Mouse (Mus musculus) embryonic facial prominence, embryonic 12.5 days (tissue): ENCODE results near the gene Shq1. TPM values are rescaled to one million over a fixed set of nuclear protein-coding genes. Genes with fewer than 3 reads are reported as not detected.
A peak's percentile ranks its signal among the peaks of the same experiment; 100 is the strongest.

Experiments
- ATAC-seq: fragments of 200-750 bp; cut with Nextera tagmentation; 2 replicates; pipeline ENCODE4 v1.8.0; 2017; ENCODE audit not compliant: insufficient number of reproducible peaks, insufficient read depth, low FRiP score, low TSS enrichment
- H3K27ac ChIP-seq: fragments of 300-500 bp; sonication (generic); 2 replicates; pipeline ENCODE4 v1.5.1; 2016; ENCODE audit warnings: mild to moderate bottlenecking
- H3K27me3 ChIP-seq: fragments of 300-500 bp; sonication (generic); 2 replicates; pipeline ENCODE4 v1.6.1; 2016; ENCODE audit warnings: mild to moderate bottlenecking, moderate library complexity
- H3K36me3 ChIP-seq: fragments of 300-500 bp; sonication (generic); 2 replicates; pipeline ENCODE4 v1.6.1; 2016; ENCODE audit warnings: mild to moderate bottlenecking
- H3K4me1 ChIP-seq: fragments of 300-500 bp; sonication (generic); 2 replicates; pipeline ENCODE4 v1.6.1; 2016
- H3K4me2 ChIP-seq: fragments of 300-500 bp; sonication (generic); replicated peaks from 2 replicates; pipeline ENCODE4 v1.6.1; 2016; ENCODE audit warnings: mild to moderate bottlenecking, moderate library complexity
- H3K4me3 ChIP-seq: fragments of 300-500 bp; sonication (generic); 2 replicates; pipeline ENCODE4 v1.5.1; 2016; ENCODE audit warnings: mild to moderate bottlenecking
- H3K9ac ChIP-seq: fragments of 300-500 bp; sonication (generic); 2 replicates; pipeline ENCODE4 v1.6.1; 2016; ENCODE audit warnings: mild to moderate bottlenecking, moderate library complexity
- H3K9me3 ChIP-seq: fragments of 300-500 bp; sonication (generic); 2 replicates; pipeline ENCODE4 v1.6.1; 2016; ENCODE audit warnings: mild to moderate bottlenecking, moderate library complexity
- WGBS: fragments of 180-500 bp; shearing (Covaris S2); methylation state at CpG from one replicate; pipeline ENCODE4 v1.1.7; 2016; 5-methylcytosine and 5-hydroxymethylcytosine counted together
- polyA plus RNA-seq: library from polyadenylated mRNA; unstranded; fragments of >200 nt; fragmentation: Nextera tagmentation; extraction: Ambion mirVana; gene quantifications from 2 replicates; pipeline ENCODE4 v1.2.1, GENCODE M21; 2016

Shq1 gene
- polyA plus RNA-seq, 1 experiment from 2014 or later = 17.2 TPM

DNA sequence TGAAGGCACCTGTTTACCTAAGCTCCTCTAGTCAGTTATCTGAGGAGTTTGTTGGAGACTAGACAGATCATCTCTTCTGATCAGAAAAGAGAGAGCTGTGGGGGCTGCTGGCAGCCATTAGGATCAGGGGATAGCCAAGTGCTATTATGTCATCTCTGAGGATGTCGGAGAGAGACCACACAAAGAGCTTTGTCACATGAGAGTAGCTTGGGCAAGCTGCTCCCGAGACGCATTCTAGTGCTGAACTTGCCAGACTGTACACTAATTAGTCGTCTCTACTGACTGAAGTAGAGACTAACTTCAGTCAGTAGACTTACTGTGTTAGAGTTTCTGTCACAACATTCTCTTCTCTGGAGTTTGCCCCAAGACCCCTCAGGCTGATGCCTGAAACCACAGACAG is 106.4 kb downstream of the Shq1 start:
- Histone ChIP-seq H3K4me3 (no peak overlapping the region), H3K9me3 (no peaks in the 10 kb centered on the region), H3K36me3 (no peaks in the 10 kb centered on the region), H3K27ac (no peak overlapping the region), H3K9ac (no peak overlapping the region), H3K4me1 (peaks cover 21% of the 10 kb centered on the region), H3K27me3 (peaks cover 29% of the 10 kb centered on the region), H3K4me2 (no peak overlapping the region)
- no peak for ATAC-seq
- 22% methylated on average over 4 of the region's 4 CpGs for WGBS

DNA sequence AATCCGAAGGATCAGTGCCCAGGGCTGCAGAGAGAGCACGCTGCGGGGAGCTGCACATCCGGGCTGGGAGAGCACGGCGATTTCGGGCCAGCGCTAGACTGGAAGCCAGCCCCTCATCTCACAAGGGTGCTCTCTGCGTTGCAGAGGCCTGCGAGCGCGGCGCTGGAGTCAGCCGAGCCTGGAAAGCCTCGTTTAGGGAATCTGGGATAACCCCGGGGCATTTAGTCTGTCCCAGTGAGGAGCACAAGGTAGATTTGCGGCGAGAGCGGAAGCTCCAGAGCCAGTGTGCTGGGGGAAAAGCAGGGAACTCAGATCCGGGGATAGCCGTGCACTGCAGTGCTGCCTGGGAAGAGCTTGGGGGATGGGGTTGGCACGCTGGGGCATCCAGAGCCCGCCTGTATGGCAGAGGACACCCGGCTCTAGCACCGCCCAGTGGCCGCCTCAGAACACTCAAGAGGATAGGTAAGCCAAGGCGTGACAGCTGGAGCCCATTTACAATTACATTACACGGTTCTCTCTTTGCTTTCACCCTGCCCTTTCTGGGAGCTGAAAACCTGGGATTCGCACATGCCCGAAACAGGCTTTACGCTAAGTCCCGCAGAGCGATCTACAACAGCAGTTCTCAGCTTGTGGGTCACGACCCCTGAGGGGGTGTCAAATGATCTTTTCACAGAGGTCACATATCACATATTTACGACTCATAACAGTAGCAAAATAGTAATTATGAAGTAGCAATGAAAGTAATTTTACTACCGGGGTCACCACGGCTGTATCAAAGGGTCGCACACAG is 107.2 kb downstream of the Shq1 start:
- WGBS = 5% methylated on average over 38 of the region's 38 CpGs
- H3K36me3 ChIP-seq = no peaks in the 10 kb centered on the region
- peak; percentile 91 for ATAC-seq
- peak overlapping the region; percentile 37; the same call in 1 of the 2 replicates for H3K27ac ChIP-seq
- H3K4me3 ChIP-seq = peak overlapping the region; percentile 40
- peak overlapping the region; percentile 95 for H3K4me2 ChIP-seq
- H3K27me3 ChIP-seq = peaks cover 29% of the 10 kb centered on the region
- peaks cover 21% of the 10 kb centered on the region for H3K4me1 ChIP-seq
- H3K9ac ChIP-seq = peak overlapping the region; percentile 3; the same call in 1 of the 2 replicates
- no peaks in the 10 kb centered on the region for H3K9me3 ChIP-seq

DNA sequence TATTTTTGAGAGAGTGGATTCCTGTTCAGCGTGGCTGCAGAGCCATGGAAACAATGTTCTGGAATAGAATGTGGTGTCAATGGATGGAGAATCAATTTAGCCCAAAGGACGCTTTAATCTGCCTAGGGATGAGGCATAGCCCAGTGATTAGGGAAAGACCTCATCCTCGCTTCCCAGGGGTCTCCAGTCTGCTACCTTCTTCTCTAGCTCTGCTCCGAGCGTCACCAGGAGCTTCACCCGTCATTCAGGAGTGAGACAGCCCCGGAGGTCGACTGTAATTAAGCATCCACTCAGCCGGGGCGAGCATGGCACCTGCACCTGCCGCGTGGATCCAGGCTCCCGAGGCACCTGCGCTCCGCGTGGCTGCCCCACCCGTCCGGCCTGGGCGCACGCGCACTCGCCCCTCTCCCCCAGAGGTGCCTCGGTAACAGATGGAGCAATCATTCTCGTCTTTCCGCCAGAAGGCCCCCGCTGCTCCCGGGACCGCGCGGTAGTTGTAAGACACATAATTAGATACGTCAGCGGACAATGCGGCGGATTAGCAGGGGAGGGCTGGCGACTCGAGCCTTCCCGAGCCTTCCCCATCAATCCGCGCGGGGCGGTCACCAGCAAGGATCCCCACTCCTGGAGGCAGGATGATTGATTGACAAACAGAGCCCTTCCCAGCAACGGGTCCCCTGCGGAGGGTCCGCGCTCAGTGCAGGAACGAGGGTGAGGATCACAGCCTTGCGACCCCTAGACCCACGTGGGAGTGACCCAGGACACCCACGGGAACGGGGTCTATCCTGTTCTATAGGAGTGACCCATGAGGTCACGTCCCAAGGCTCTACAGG is 108.0 kb downstream of the Shq1 start:
- Histone ChIP-seq H3K4me3 (peak overlapping the region; percentile 40), H3K27ac (no peak overlapping the region), H3K9ac (peak overlapping the region; percentile 3; the same call in 1 of the 2 replicates), H3K9me3 (no peaks in the 10 kb centered on the region), H3K4me2 (peak overlapping the region; percentile 95), H3K4me1 (peaks cover 21% of the 10 kb centered on the region), H3K36me3 (no peaks in the 10 kb centered on the region), H3K27me3 (peaks cover 35% of the 10 kb centered on the region)
- ATAC-seq = peak; percentile 37; the same call in 1 of the 2 replicates
- under 1% methylated on average over 51 of the region's 51 CpGs for whole genome bisulfite sequencing

DNA sequence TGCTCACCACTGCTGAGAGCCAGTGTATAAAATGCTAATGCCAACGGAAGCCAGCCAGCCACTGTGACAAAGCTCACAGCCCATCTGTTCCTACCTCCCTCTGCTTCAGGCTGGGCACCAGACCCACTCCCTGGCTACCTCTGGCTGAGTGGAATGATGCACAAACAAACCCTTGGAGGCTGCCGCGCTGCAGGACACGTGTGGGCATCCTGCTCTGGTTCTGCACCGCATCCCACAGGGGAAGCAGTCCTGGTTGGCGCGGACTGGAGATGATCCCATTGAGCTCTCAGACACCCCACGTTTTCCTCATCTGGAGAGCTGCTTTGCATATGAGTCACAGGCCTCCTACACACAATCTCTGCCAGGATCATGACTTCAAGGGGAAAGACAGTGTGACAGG is 112.9 kb downstream of the Shq1 start:
- peaks cover 8% of the 10 kb centered on the region for H3K4me1 ChIP-seq
- no peaks in the 10 kb centered on the region for H3K9me3 ChIP-seq
- no peak overlapping the region for H3K27ac ChIP-seq
- no peaks in the 10 kb centered on the region for H3K36me3 ChIP-seq
- H3K4me2 ChIP-seq = no peak overlapping the region
- H3K9ac ChIP-seq = no peak overlapping the region
- no peak overlapping the region for H3K4me3 ChIP-seq
- H3K27me3 ChIP-seq = peaks cover 38% of the 10 kb centered on the region
- no peak for ATAC-seq
- WGBS = 59% methylated on average over 8 of the region's 8 CpGs

DNA sequence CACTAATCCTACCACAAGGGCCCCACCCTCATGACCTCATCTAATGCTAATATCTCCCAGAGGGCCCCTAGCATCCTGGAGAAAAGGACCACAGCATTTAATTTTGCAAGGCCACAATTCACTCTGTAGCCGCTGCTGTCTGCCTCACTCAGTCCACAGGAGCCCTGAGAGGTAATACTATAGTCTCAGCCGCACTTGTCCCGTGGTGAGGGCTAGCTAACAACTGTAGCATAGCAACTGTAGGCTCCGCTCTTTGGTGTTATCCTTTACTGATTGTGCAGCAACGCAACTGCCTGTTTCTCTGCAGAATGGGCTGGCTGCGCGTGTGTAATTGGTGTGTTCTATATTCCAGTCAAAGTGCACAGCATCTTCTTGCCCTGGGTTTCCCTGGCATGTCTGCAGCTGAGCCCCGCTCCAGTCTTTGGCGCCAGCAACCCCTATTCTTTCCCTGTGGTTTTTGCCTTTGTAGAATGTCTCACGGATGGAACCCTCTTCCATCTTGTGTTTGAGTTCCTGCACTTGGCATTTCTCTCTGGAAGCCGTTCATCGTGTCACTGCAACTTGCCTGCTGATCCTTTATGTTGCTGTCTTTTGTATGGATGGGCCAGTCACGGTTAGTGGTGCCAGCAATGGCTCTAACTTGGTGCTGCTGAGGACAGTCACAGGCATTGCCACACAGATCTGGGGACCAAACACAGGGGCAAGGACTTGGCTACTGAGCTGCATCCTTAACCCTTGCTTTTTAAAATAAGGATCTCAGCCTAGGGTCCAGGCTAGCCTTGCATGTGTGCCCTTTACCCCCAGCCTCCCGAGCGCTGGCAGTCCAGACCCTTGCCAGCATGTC is 128.6 kb downstream of the Shq1 start:
- WGBS = 75% methylated on average over 15 of the region's 15 CpGs
- peaks cover 18% of the 10 kb centered on the region; the same call in 1 of the 2 replicates for H3K27me3 ChIP-seq
- H3K9ac ChIP-seq = no peak overlapping the region

DNA sequence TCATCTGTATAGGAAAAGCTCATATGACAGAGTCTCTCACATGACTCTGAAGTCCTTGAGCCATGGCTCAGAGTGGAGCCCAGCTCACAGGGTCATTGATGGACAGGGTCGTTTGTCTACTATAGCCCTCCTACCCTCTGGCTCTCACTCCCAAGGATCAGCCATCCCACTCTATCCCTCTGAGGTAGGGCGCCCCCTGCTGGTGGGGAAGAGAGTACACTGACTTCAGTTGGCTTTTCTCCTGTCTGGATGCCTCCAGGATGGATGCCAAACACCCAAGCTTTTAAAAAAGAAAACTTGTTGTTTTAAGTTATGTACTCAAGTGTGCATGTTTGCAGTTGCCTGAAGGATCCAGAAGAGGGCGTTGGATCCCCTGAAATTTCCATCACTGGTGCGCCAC is 131.3 kb downstream of the Shq1 start:
- ATAC-seq = no peak
- H3K9ac ChIP-seq = no peak overlapping the region
- no peaks in the 10 kb centered on the region for H3K4me1 ChIP-seq
- H3K27me3 ChIP-seq = peaks cover 16% of the 10 kb centered on the region; the same call in 1 of the 2 replicates
- no peaks in the 10 kb centered on the region for H3K36me3 ChIP-seq
- H3K4me2 ChIP-seq = no peak overlapping the region
- no peak overlapping the region for H3K27ac ChIP-seq
- no peak overlapping the region for H3K4me3 ChIP-seq
- WGBS = 53% methylated on average over 4 of the region's 4 CpGs
- H3K9me3 ChIP-seq = no peaks in the 10 kb centered on the region

More for the DNA sequence above, 128.6 kb downstream of the Shq1 start:
- no peak overlapping the region for H3K27ac ChIP-seq
- H3K4me3 ChIP-seq = no peak overlapping the region
- no peak for ATAC-seq
- H3K4me2 ChIP-seq = no peak overlapping the region
- no peaks in the 10 kb centered on the region for H3K4me1 ChIP-seq
- H3K36me3 ChIP-seq = no peaks in the 10 kb centered on the region
- H3K9me3 ChIP-seq = no peaks in the 10 kb centered on the region

DNA sequence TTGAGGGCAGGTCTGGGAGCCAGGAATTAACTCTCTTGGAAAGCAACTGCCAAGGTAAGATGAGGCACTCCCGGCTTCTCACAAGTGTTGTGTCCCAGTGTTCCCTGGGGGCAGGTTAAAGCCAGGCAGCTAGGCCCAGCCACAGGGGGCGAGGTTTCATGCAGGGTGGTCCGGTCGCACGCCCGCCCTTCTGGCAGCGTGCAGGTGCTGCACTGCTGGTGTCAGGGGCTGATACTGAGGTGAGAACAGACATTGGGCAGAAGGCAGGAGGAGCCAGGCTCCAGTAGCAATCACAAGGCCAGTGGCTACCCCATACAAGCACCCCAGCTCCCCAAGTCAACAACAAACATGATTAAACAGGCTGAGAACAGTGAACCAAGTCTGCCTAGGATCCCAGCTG is 132.4 kb downstream of the Shq1 start:
- H3K36me3 ChIP-seq = no peaks in the 10 kb centered on the region
- no peak overlapping the region for H3K27ac ChIP-seq
- H3K4me3 ChIP-seq = no peak overlapping the region
- no peak overlapping the region for H3K9ac ChIP-seq
- no peak for ATAC-seq
- WGBS = 47% methylated on average over 7 of the region's 7 CpGs
- H3K4me2 ChIP-seq = no peak overlapping the region
- peaks cover 12% of the 10 kb centered on the region; the same call in 1 of the 2 replicates for H3K27me3 ChIP-seq
- H3K4me1 ChIP-seq = 0 out of 2 replicates have a peak, but pooled peaks cover 4% of the 10 kb centered on the region
- no peaks in the 10 kb centered on the region for H3K9me3 ChIP-seq

DNA sequence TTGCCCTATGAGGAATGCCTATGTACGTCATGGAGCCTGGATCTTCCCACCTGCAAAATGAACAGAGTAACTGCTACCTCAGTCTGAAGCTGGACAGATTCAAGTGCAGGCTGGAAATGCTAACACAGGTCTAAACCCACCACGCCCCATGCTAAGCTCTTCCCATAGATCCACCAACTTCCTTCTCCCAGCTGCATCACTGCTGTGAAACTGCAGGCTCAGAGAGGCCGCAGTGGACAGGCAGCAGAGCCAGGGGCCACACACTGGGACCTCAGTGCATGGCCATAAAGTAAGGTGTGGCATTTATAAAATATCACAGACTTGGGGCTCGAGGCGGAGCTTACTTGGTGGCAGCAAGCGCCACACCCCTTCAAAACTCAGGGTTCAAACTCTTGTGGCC is 133.0 kb downstream of the Shq1 start:
- peaks cover 12% of the 10 kb centered on the region; the same call in 1 of the 2 replicates for H3K27me3 ChIP-seq
- 86% methylated on average over 6 of the region's 6 CpGs for WGBS

DNA sequence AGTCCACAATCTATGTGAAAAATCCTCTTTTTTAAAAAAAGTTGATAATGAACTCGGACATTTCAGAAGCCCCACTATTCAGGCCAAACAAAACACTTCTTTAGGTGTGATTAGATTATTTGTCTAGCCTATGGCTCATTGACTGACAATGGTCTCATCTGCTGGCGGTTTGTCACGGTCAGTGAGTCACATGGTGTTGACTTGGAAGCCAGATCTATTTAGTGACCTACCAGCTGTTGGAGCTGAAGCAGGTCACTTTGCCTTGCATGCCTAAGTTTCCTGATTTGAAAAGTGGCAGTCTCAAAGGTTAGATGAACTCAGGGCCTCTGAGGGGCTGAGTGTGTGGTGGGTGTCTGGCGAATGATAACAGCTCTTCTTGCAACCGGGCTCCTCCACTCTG is 133.9 kb downstream of the Shq1 start:
- Histone ChIP-seq H3K9me3 (no peaks in the 10 kb centered on the region), H3K27me3 (peaks cover 12% of the 10 kb centered on the region; the same call in 1 of the 2 replicates), H3K4me1 (0 out of 2 replicates have a peak, but pooled peaks cover 4% of the 10 kb centered on the region), H3K9ac (no peak overlapping the region), H3K27ac (no peak overlapping the region), H3K4me3 (no peak overlapping the region), H3K36me3 (no peaks in the 10 kb centered on the region), H3K4me2 (no peak overlapping the region)
- ATAC-seq = no peak
- WGBS = 78% methylated on average over 5 of the region's 5 CpGs

More for the DNA sequence above, 133.0 kb downstream of the Shq1 start:
- ATAC-seq = no peak
- Histone ChIP-seq H3K9me3 (no peaks in the 10 kb centered on the region), H3K36me3 (no peaks in the 10 kb centered on the region), H3K4me2 (no peak overlapping the region), H3K4me1 (0 out of 2 replicates have a peak, but pooled peaks cover 4% of the 10 kb centered on the region), H3K4me3 (no peak overlapping the region), H3K27ac (no peak overlapping the region), H3K9ac (no peak overlapping the region)

DNA sequence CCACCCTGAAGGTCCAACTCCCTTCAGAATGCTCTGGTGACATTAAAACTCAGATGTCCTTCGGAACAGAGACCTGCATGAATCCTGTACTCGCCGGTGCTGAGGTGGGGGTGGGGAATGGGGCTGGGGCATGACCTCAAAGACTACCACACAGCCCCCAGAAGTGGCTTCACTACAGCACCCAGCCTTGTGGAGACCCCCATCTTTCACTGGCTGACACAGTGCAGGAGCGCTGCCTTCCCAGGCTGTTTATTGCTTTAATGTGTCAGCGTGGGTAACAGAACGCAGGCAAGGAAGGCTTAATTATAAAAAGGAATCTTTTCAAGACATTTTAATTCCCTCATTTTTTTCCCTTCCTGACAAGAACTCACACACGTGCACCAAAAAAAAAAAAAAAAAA is 137.6 kb downstream of the Shq1 start:
- peaks cover 13% of the 10 kb centered on the region for H3K4me1 ChIP-seq
- H3K36me3 ChIP-seq = no peaks in the 10 kb centered on the region
- 0 out of 2 replicates have a peak, but pooled peaks cover 6% of the 10 kb centered on the region for H3K27me3 ChIP-seq
- no peak overlapping the region for H3K27ac ChIP-seq
- no peak overlapping the region for H3K4me2 ChIP-seq
- no peak overlapping the region for H3K4me3 ChIP-seq
- H3K9me3 ChIP-seq = no peaks in the 10 kb centered on the region
- ATAC-seq = no peak; the same call in 1 of the 2 replicates
- H3K9ac ChIP-seq = no peak overlapping the region
- 46% methylated on average over 6 of the region's 7 CpGs for WGBS

DNA sequence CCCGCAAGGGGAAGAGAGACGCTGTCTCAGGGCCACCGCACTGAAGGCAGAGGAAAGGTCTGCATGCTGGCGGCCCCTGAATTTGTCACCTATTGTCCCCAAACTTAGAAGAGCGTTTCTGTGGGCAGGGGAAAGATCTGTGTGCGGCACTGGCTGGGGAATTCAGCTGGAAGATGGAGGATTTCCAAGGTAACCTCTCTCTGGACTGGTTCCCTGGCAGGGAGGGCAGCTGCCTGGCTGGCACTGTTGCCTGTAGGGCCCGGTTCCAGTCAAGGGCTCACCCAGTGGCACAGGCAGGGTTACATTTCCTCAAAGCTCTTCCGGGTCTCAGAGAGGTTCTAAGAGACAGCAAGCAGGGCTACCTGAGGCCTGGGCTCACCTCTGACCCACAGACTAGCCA is 138.6 kb downstream of the Shq1 start:
- H3K27me3 ChIP-seq = 0 out of 2 replicates have a peak, but pooled peaks cover 3% of the 10 kb centered on the region
- no peaks in the 10 kb centered on the region for H3K9me3 ChIP-seq
- no peak overlapping the region for H3K27ac ChIP-seq
- no peak overlapping the region for H3K9ac ChIP-seq
- no peaks in the 10 kb centered on the region for H3K36me3 ChIP-seq
- ATAC-seq = no peak
- WGBS = 82% methylated on average over 8 of the region's 8 CpGs
- H3K4me1 ChIP-seq = peaks cover 13% of the 10 kb centered on the region
- H3K4me3 ChIP-seq = no peak overlapping the region
- H3K4me2 ChIP-seq = no peak overlapping the region
